Mouse (Mus musculus): ENCODE results near the gene Fbxo36. TPM values are rescaled to one million over a fixed set of nuclear protein-coding genes. Genes with fewer than 3 reads are reported as not detected.

Gene Fbxo36
- polyA plus RNA-seq, 1 experiment from 2014 or later: 9.1 TPM

DNA sequence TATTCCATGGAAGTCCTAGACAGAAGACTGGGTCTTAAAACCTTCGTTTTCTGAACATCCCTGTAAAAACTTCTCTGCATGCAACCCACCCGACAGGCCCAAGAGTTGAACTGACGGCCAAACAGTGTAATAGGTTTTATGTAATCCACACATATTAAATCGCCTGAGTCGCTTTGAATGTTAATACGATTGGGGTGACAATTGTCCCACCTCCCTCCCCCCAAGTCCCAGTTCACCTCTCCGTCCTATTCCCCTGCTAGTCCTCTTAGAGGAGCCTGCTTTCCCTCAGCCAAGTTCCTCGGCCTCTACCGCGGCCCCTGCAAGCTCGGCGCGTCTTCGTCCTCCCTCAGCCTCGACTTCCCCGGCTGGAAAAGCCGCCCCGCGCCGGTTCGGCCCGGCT, 1.5 kb upstream of the Fbxo36 start:
- H3K36me3 ChIP-seq (ENCODE audit: control insufficient read depth, insufficient read depth, low read length): peaks cover under 1% of the 10 kb centered on the region; the same call in 1 of the 2 replicates
- H3K4me1 ChIP-seq (ENCODE audit: control insufficient read depth, insufficient read depth, low read length): 0 out of 2 replicates have a peak, but pooled peaks cover 2% of the 10 kb centered on the region
- no peaks in the 10 kb centered on the region for H3K27me3 ChIP-seq (ENCODE audit: control insufficient read depth, insufficient read depth, low read length)
- peak overlapping the region; percentile 99 for H3K9ac ChIP-seq (ENCODE audit: low read depth, low read length)
- under 1% methylated on average over 22 of the region's 22 CpGs for WGBS (ENCODE audit: insufficient replicate concordance)
- peak overlapping the region; percentile 71 for H3K4me2 ChIP-seq
- peak overlapping the region; percentile 98 for H3K27ac ChIP-seq (ENCODE audit: low read depth, low read length)
- H3K9me3 ChIP-seq (replicated peaks; ENCODE audit: control insufficient read depth, low read length): no peaks in the 10 kb centered on the region
- peak overlapping the region; percentile 97 for H3K4me3 ChIP-seq (ENCODE audit: low read depth, low read length)
- no peak for ATAC-seq (replicated peaks; ENCODE audit: insufficient number of reproducible peaks, low FRiP score, low TSS enrichment)

GRCm38 (mm10) chr1:84838621-84839151, 955 bp upstream of the Fbxo36 start:
- Histone ChIP-seq H3K27me3 (ENCODE audit: control insufficient read depth, insufficient read depth, low read length) (no peaks in the 10 kb centered on the region), H3K27ac (ENCODE audit: low read depth, low read length) (peak overlapping the region; percentile 98), H3K4me3 (ENCODE audit: low read depth, low read length) (peak overlapping the region; percentile 97), H3K4me2 (peak overlapping the region; percentile 71), H3K9ac (ENCODE audit: low read depth, low read length) (peak overlapping the region; percentile 99), H3K36me3 (ENCODE audit: control insufficient read depth, insufficient read depth, low read length) (no peaks in the 10 kb centered on the region; the same call in 1 of the 2 replicates), H3K9me3 (replicated peaks; ENCODE audit: control insufficient read depth, low read length) (no peaks in the 10 kb centered on the region), H3K4me1 (ENCODE audit: control insufficient read depth, insufficient read depth, low read length) (0 out of 2 replicates have a peak, but pooled peaks cover 2% of the 10 kb centered on the region)
- WGBS (ENCODE audit: insufficient replicate concordance): under 1% methylated on average over 43 of the region's 44 CpGs
- peak; percentile 60 for ATAC-seq (replicated peaks; ENCODE audit: insufficient number of reproducible peaks, low FRiP score, low TSS enrichment)

DNA sequence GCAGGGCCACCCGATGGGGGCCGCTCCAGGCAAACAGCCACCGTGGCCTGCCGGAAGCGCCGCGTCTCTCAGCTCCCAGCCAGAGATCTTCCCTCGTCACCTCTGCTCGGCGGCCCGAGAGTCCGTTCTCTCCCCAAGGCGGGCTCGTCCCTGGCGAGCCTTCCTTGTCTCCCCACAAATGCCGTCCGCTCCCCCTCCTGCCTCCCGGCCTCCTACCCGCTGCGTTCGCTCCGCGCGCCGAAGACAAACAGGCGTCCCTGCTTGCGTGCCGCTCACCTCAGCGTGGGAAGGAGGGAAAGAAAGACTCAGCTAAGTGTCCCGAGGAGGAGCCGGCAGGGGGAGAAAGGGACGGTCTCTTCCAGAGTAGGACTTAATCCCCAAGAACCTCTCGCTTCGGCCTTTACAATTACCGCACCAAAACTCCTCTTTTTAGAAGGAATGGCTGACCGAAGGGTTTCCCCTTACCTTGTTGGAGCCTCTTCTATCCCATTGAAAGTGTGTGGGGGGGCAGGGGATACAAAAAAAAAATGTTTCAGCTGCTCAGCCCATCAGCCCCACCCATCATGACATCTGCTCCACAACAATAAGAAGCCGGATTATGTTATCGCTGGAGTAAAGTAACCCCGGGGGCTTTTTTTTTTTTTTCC, 500 bp downstream of the Fbxo36 start, which contains the start of gene Trip12:
Gene Trip12, minus strand, starts transcription at position 499 of the 647 bp plus-strand sequence.
- H3K36me3 ChIP-seq (ENCODE audit: control insufficient read depth, insufficient read depth, low read length): no peaks in the 10 kb centered on the region
- no peaks in the 10 kb centered on the region for H3K27me3 ChIP-seq (ENCODE audit: control insufficient read depth, insufficient read depth, low read length)
- peak within 1 kb of the TSS; percentile 97 for H3K4me3 ChIP-seq (ENCODE audit: low read depth, low read length)
- H3K4me1 ChIP-seq (ENCODE audit: control insufficient read depth, insufficient read depth, low read length): 0 out of 2 replicates have a peak, but pooled peaks cover 2% of the 10 kb centered on the region
- ATAC-seq (replicated peaks; ENCODE audit: insufficient number of reproducible peaks, low FRiP score, low TSS enrichment): peak; percentile 14; the same call in 1 of the 2 replicates
- no peaks in the 10 kb centered on the region for H3K9me3 ChIP-seq (replicated peaks; ENCODE audit: control insufficient read depth, low read length)
- peak within 1 kb of the TSS; percentile 98 for H3K27ac ChIP-seq (ENCODE audit: low read depth, low read length)
- H3K9ac ChIP-seq (ENCODE audit: low read depth, low read length): peak within 1 kb of the TSS; percentile 99
- peak within 1 kb of the TSS; percentile 79 for H3K4me2 ChIP-seq
- WGBS (ENCODE audit: insufficient replicate concordance): under 1% methylated on average over 39 of the region's 39 CpGs

DNA sequence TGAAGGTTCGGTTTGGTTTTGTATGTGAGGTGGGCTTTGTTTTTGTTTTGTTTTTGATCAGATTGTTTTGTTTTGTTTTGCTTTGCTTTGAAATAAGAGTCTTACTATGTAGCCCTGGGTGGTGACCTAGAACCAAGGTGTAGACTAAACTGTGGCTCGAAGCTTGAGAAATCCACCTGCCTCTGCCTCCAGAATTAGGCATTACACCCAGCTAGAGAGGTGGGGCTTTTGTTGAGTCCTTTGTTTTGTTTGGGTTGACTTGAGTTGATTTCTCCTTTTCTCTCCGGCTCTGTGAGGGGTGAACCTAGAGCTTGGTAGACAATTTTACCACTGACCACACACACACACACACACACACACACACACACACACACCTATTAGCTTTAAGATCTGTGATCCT, 1.4 kb downstream of the Fbxo36 start:
- 0 out of 2 replicates have a peak overlapping the region, but pooled peaks have one; percentile 3 for H3K9ac ChIP-seq (ENCODE audit: low read depth, low read length)
- no peaks in the 10 kb centered on the region for H3K27me3 ChIP-seq (ENCODE audit: control insufficient read depth, insufficient read depth, low read length)
- H3K4me2 ChIP-seq: peak overlapping the region; percentile 79
- 65% methylated on average over 3 of the region's 3 CpGs for WGBS (ENCODE audit: insufficient replicate concordance)
- H3K9me3 ChIP-seq (replicated peaks; ENCODE audit: control insufficient read depth, low read length): no peaks in the 10 kb centered on the region
- H3K27ac ChIP-seq (ENCODE audit: low read depth, low read length): no peak overlapping the region
- no peaks in the 10 kb centered on the region for H3K36me3 ChIP-seq (ENCODE audit: control insufficient read depth, insufficient read depth, low read length)
- H3K4me3 ChIP-seq (ENCODE audit: low read depth, low read length): peak overlapping the region; percentile 97
- ATAC-seq (replicated peaks; ENCODE audit: insufficient number of reproducible peaks, low FRiP score, low TSS enrichment): no peak
- 0 out of 2 replicates have a peak, but pooled peaks cover 2% of the 10 kb centered on the region for H3K4me1 ChIP-seq (ENCODE audit: control insufficient read depth, insufficient read depth, low read length)

GRCm38 (mm10) chr1:84843366-84843765, 3.7 kb downstream of the Fbxo36 start:
- ATAC-seq (replicated peaks; ENCODE audit: insufficient number of reproducible peaks, low FRiP score, low TSS enrichment): no peak
- Histone ChIP-seq H3K36me3 (ENCODE audit: control insufficient read depth, insufficient read depth, low read length) (no peaks in the 10 kb centered on the region), H3K27me3 (ENCODE audit: control insufficient read depth, insufficient read depth, low read length) (no peaks in the 10 kb centered on the region), H3K9ac (ENCODE audit: low read depth, low read length) (no peak overlapping the region), H3K4me1 (ENCODE audit: control insufficient read depth, insufficient read depth, low read length) (0 out of 2 replicates have a peak, but pooled peaks cover 2% of the 10 kb centered on the region), H3K4me2 (no peak overlapping the region), H3K4me3 (ENCODE audit: low read depth, low read length) (no peak overlapping the region), H3K27ac (ENCODE audit: low read depth, low read length) (no peak overlapping the region), H3K9me3 (replicated peaks; ENCODE audit: control insufficient read depth, low read length) (no peaks in the 10 kb centered on the region)
- 87% methylated on average over 2 of the region's 2 CpGs for WGBS (ENCODE audit: insufficient replicate concordance)

- Histone ChIP-seq H3K36me3 (ENCODE audit: control insufficient read depth, insufficient read depth, low read length) (no peaks in the 10 kb centered on the region), H3K27ac (ENCODE audit: low read depth, low read length) (no peak overlapping the region), H3K9me3 (replicated peaks; ENCODE audit: control insufficient read depth, low read length) (no peaks in the 10 kb centered on the region), H3K4me2 (no peak overlapping the region), H3K4me1 (ENCODE audit: control insufficient read depth, insufficient read depth, low read length) (peaks cover 8% of the 10 kb centered on the region), H3K4me3 (ENCODE audit: low read depth, low read length) (no peak overlapping the region), H3K27me3 (ENCODE audit: control insufficient read depth, insufficient read depth, low read length) (no peaks in the 10 kb centered on the region), H3K9ac (ENCODE audit: low read depth, low read length) (no peak overlapping the region)
- ATAC-seq (replicated peaks; ENCODE audit: insufficient number of reproducible peaks, low FRiP score, low TSS enrichment): no peak
- 83% methylated on average over 7 of the region's 7 CpGs for WGBS (ENCODE audit: insufficient replicate concordance)
Measured at GRCm38 (mm10) chr1:84847698-84848097, 8.1 kb downstream of the Fbxo36 start.

GRCm38 (mm10) chr1:84848335-84848734, 8.7 kb downstream of the Fbxo36 start:
- Histone ChIP-seq H3K27me3 (ENCODE audit: control insufficient read depth, insufficient read depth, low read length) (no peaks in the 10 kb centered on the region), H3K4me3 (ENCODE audit: low read depth, low read length) (no peak overlapping the region), H3K4me1 (ENCODE audit: control insufficient read depth, insufficient read depth, low read length) (peaks cover 8% of the 10 kb centered on the region), H3K9ac (ENCODE audit: low read depth, low read length) (no peak overlapping the region), H3K4me2 (no peak overlapping the region), H3K9me3 (replicated peaks; ENCODE audit: control insufficient read depth, low read length) (no peaks in the 10 kb centered on the region), H3K36me3 (ENCODE audit: control insufficient read depth, insufficient read depth, low read length) (no peaks in the 10 kb centered on the region), H3K27ac (ENCODE audit: low read depth, low read length) (no peak overlapping the region)
- 85% methylated on average over 3 of the region's 3 CpGs for WGBS (ENCODE audit: insufficient replicate concordance)
- ATAC-seq (replicated peaks; ENCODE audit: insufficient number of reproducible peaks, low FRiP score, low TSS enrichment): no peak

DNA sequence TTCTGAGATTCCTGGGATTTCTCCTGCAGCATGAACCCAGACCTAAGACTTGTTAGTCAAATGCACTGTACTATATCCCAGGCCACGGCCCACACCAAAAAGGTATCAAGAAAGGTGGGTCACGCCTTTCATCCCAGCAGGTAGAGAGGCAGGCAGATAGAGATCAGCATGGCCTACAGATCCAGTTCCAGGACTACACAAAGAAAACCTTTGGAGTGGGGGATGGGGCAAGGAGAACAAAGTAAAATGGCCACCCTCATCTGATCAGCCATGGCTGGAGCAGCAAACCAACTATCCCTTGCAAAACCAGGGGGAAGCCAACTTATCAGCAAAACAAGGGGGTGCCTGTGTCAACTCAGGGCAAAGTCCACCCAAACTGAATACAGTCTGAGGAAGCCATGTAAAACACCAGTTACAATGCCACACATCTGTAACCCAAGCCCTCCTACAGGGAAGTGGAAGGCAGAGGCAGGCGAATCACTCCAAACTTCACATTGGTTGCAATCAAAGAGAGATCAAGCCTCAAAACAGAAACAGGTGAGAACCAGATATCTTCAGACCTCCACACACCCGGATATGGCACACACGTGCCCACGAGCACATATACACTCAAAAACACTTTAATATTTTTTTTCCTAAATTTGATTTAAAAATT, 9.3 kb downstream of the Fbxo36 start:
- no peak overlapping the region for H3K27ac ChIP-seq (ENCODE audit: low read depth, low read length)
- H3K9me3 ChIP-seq (replicated peaks; ENCODE audit: control insufficient read depth, low read length): no peaks in the 10 kb centered on the region
- peaks cover 8% of the 10 kb centered on the region for H3K4me1 ChIP-seq (ENCODE audit: control insufficient read depth, insufficient read depth, low read length)
- no peak overlapping the region for H3K9ac ChIP-seq (ENCODE audit: low read depth, low read length)
- no peaks in the 10 kb centered on the region for H3K36me3 ChIP-seq (ENCODE audit: control insufficient read depth, insufficient read depth, low read length)
- no peaks in the 10 kb centered on the region for H3K27me3 ChIP-seq (ENCODE audit: control insufficient read depth, insufficient read depth, low read length)
- no peak for ATAC-seq (replicated peaks; ENCODE audit: insufficient number of reproducible peaks, low FRiP score, low TSS enrichment)
- no peak overlapping the region for H3K4me3 ChIP-seq (ENCODE audit: low read depth, low read length)
- H3K4me2 ChIP-seq: no peak overlapping the region
- 93% methylated on average over 6 of the region's 6 CpGs for WGBS (ENCODE audit: insufficient replicate concordance)

Data from heart, embryonic 11.5 days (tissue).